Mouse (Mus musculus) midbrain, embryonic 14.5 days (tissue): ENCODE measurements at regions not wholly inside any gene's neighbourhood (a gene's known extent, or its start where the extent isn't known, plus 50 kb on each side); places are given as distances from the start of the nearest gene placed in this dataset.
"Not testable (repeated sequence)": the region's sequence is repeated elsewhere in the genome, so short reads cannot be mapped to it uniquely, and the experiment has no call there.

Experiments used
- ATAC-seq: fragments of 200-750 bp; cut with Nextera tagmentation; 2 replicates; pipeline ENCODE4 v1.8.0; 2017; ENCODE audit warnings: moderate number of reproducible peaks, moderate library complexity; ENCODE audit not compliant: low FRiP score, low TSS enrichment
- DNase-seq: peaks from one replicate; pipeline ENCODE4 v3.0.0-alpha.2; 2015
- H3K27ac ChIP-seq: fragments of 300-500 bp; sonication (generic); replicated peaks from 2 replicates; pipeline ENCODE4 v1.5.1; 2014; ENCODE audit warnings: mild to moderate bottlenecking, low read depth, low read length, moderate library complexity
- H3K27me3 ChIP-seq: fragments of 300-500 bp; sonication (generic); 2 replicates; pipeline ENCODE4 v1.6.1; 2014; ENCODE audit warnings: low read length, control low read depth, mixed read lengths; ENCODE audit not compliant: control insufficient read depth, insufficient read depth
- H3K36me3 ChIP-seq: fragments of 300-500 bp; sonication (generic); 2 replicates; pipeline ENCODE4 v1.6.1; 2014; ENCODE audit warnings: low read length, control low read depth; ENCODE audit not compliant: control insufficient read depth, insufficient read depth
- H3K4me1 ChIP-seq: fragments of 300-500 bp; sonication (generic); 2 replicates; pipeline ENCODE4 v1.6.1; 2014; ENCODE audit warnings: mild to moderate bottlenecking, antibody characterized with exemption, low read length, control low read depth; ENCODE audit not compliant: control insufficient read depth, insufficient read depth
- H3K4me2 ChIP-seq: fragments of 300-500 bp; sonication (generic); 2 replicates; pipeline ENCODE4 v1.6.1; 2014; ENCODE audit warnings: mild to moderate bottlenecking, low read length, moderate library complexity
- H3K4me3 ChIP-seq: fragments of 300-500 bp; sonication (generic); replicated peaks from 2 replicates; pipeline ENCODE4 v1.5.1; 2014; ENCODE audit warnings: low read depth, low read length
- H3K9ac ChIP-seq: fragments of 300-500 bp; sonication (generic); replicated peaks from 2 replicates; pipeline ENCODE4 v1.6.1; 2014; ENCODE audit warnings: mild to moderate bottlenecking, low read length, moderate library complexity
- H3K9me3 ChIP-seq: fragments of 300-500 bp; sonication (generic); 2 replicates; pipeline ENCODE4 v1.6.1; 2016; ENCODE audit warnings: low read length, control low read depth, mixed read lengths; ENCODE audit not compliant: control insufficient read depth
- WGBS: fragments of 180-500 bp; shearing (Covaris S2); extraction: QIAGEN DNeasy Blood & Tissue Kit; methylation state at CpG from one replicate; pipeline ENCODE4 v1.1.7; 2014; 5-methylcytosine and 5-hydroxymethylcytosine counted together

GRCm38 (mm10) chr2:116526203-116526602, 352.3 kb upstream of the Tmco5 start:
- not testable (repeated sequence) for ATAC-seq, H3K4me1 ChIP-seq, H3K36me3 ChIP-seq, H3K4me3 ChIP-seq, H3K4me2 ChIP-seq, DNase-seq, H3K9me3 ChIP-seq, H3K9ac ChIP-seq, H3K27ac ChIP-seq, H3K27me3 ChIP-seq
- 88% methylated on average over 1 of the region's 3 CpGs for WGBS

GRCm38 (mm10) chr2:116536453-116536852, 342.0 kb upstream of the Tmco5 start:
- H3K4me1 ChIP-seq: no peaks in the 10 kb centered on the region
- no peaks in the 10 kb centered on the region for H3K36me3 ChIP-seq
- H3K27ac ChIP-seq: no peak overlapping the region
- DNase-seq: no peak
- H3K9ac ChIP-seq: no peak overlapping the region
- no peak overlapping the region for H3K4me3 ChIP-seq
- no peak for ATAC-seq
- no peaks in the 10 kb centered on the region for H3K27me3 ChIP-seq
- no peak overlapping the region for H3K4me2 ChIP-seq
- peaks cover 13% of the 10 kb centered on the region; the same call in 1 of the 2 replicates for H3K9me3 ChIP-seq
- 88% methylated on average over 1 of the region's 1 CpGs for WGBS

GRCm38 (mm10) chr2:116559350-116559749, 319.1 kb upstream of the Tmco5 start:
- no peak overlapping the region for H3K27ac ChIP-seq
- H3K4me2 ChIP-seq: no peak overlapping the region
- no peak overlapping the region for H3K4me3 ChIP-seq
- ATAC-seq (no peak), DNase-seq (no peak)
- H3K27me3 ChIP-seq: no peaks in the 10 kb centered on the region
- H3K4me1 ChIP-seq: no peaks in the 10 kb centered on the region
- no peaks in the 10 kb centered on the region for H3K36me3 ChIP-seq
- no peaks in the 10 kb centered on the region for H3K9me3 ChIP-seq
- no peak overlapping the region for H3K9ac ChIP-seq

GRCm38 (mm10) chr2:116583989-116584388, 294.5 kb upstream of the Tmco5 start:
- Histone ChIP-seq H3K27ac (no peak overlapping the region), H3K9me3 (no peaks in the 10 kb centered on the region), H3K4me2 (no peak overlapping the region), H3K4me1 (no peaks in the 10 kb centered on the region), H3K4me3 (no peak overlapping the region), H3K9ac (no peak overlapping the region), H3K27me3 (no peaks in the 10 kb centered on the region), H3K36me3 (no peaks in the 10 kb centered on the region)
- no peak for ATAC-seq
- 56% methylated on average over 2 of the region's 2 CpGs for WGBS
- DNase-seq: no peak

- Histone ChIP-seq H3K4me2 (no peak overlapping the region), H3K27me3 (no peaks in the 10 kb centered on the region), H3K9me3 (no peaks in the 10 kb centered on the region), H3K4me1 (no peaks in the 10 kb centered on the region), H3K27ac (no peak overlapping the region), H3K9ac (no peak overlapping the region), H3K4me3 (no peak overlapping the region), H3K36me3 (no peaks in the 10 kb centered on the region)
- 66% methylated on average over 11 of the region's 11 CpGs for WGBS
- ATAC-seq (peak; percentile 55; the same call in 1 of the 2 replicates), DNase-seq (peak; percentile 39)
Observed at GRCm38 (mm10) chr2:116586203-116586959, 292.1 kb upstream of the Tmco5 start.

- DNase-seq: peak; percentile 28
- H3K27me3 ChIP-seq: no peaks in the 10 kb centered on the region
Observed at GRCm38 (mm10) chr2:116605869-116606268, 272.6 kb upstream of the Tmco5 start.

GRCm38 (mm10) chr2:116639935-116640334, 238.6 kb upstream of the Tmco5 start:
- no peaks in the 10 kb centered on the region for H3K36me3 ChIP-seq
- WGBS: 87% methylated on average over 5 of the region's 5 CpGs
- H3K4me2 ChIP-seq: no peak overlapping the region
- no peaks in the 10 kb centered on the region for H3K9me3 ChIP-seq
- no peak overlapping the region for H3K4me3 ChIP-seq
- H3K27ac ChIP-seq: no peak overlapping the region
- H3K27me3 ChIP-seq: no peaks in the 10 kb centered on the region
- no peak for ATAC-seq
- no peak overlapping the region for H3K9ac ChIP-seq
- DNase-seq: no peak
- no peaks in the 10 kb centered on the region for H3K4me1 ChIP-seq

More at GRCm38 (mm10) chr2:116605869-116606268, 272.6 kb upstream of the Tmco5 start:
- H3K4me1 ChIP-seq: no peaks in the 10 kb centered on the region
- H3K9ac ChIP-seq: no peak overlapping the region
- ATAC-seq: no peak
- WGBS: 56% methylated on average over 5 of the region's 5 CpGs
- no peaks in the 10 kb centered on the region for H3K36me3 ChIP-seq
- H3K4me3 ChIP-seq: no peak overlapping the region
- H3K4me2 ChIP-seq: no peak overlapping the region
- H3K27ac ChIP-seq: no peak overlapping the region
- H3K9me3 ChIP-seq: no peaks in the 10 kb centered on the region

- Histone ChIP-seq H3K4me2 (no peak overlapping the region), H3K9me3 (no peaks in the 10 kb centered on the region), H3K4me1 (no peaks in the 10 kb centered on the region), H3K27ac (no peak overlapping the region), H3K9ac (no peak overlapping the region), H3K36me3 (no peaks in the 10 kb centered on the region), H3K4me3 (no peak overlapping the region), H3K27me3 (no peaks in the 10 kb centered on the region)
- DNase-seq (peak; percentile 7), ATAC-seq (no peak)
- 87% methylated on average over 6 of the region's 6 CpGs for WGBS
Observed at GRCm38 (mm10) chr2:116652106-116652505, 226.4 kb upstream of the Tmco5 start.

- Histone ChIP-seq H3K27ac (no peak overlapping the region), H3K9me3 (no peaks in the 10 kb centered on the region), H3K27me3 (no peaks in the 10 kb centered on the region), H3K4me1 (no peaks in the 10 kb centered on the region), H3K36me3 (no peaks in the 10 kb centered on the region), H3K4me3 (no peak overlapping the region), H3K4me2 (no peak overlapping the region), H3K9ac (no peak overlapping the region)
- 85% methylated on average over 4 of the region's 4 CpGs for WGBS
- DNase-seq: no peak
- no peak for ATAC-seq
Observed at GRCm38 (mm10) chr2:116685756-116686155, 192.7 kb upstream of the Tmco5 start.
